Mouse (Mus musculus) frontal cortex, adult 2 months (tissue): ENCODE measurements around the gene Arhgap15. TPM values are rescaled to one million over a fixed set of nuclear protein-coding genes. Genes with fewer than 3 reads are reported as not detected.

Source experiments
- DNase-seq, 2 experiments: peaks; one replicate each; pipeline ENCODE4 v3.0.0; 2022; ENCODE audit warnings: low spot score in 1 of 2; ENCODE audit errors: extremely low spot score in 1 of 2
- polyA plus RNA-seq: library from polyadenylated mRNA; depleted of rRNA; stranded (reverse); fragments of >200 nt; gene quantifications from 2 replicates; pipeline ENCODE4 v1.2.3, GENCODE M21; 2012; rRNA removed

The Arhgap15 gene
- polyA plus RNA-seq, 1 experiment = 8.1 TPM

DNA sequence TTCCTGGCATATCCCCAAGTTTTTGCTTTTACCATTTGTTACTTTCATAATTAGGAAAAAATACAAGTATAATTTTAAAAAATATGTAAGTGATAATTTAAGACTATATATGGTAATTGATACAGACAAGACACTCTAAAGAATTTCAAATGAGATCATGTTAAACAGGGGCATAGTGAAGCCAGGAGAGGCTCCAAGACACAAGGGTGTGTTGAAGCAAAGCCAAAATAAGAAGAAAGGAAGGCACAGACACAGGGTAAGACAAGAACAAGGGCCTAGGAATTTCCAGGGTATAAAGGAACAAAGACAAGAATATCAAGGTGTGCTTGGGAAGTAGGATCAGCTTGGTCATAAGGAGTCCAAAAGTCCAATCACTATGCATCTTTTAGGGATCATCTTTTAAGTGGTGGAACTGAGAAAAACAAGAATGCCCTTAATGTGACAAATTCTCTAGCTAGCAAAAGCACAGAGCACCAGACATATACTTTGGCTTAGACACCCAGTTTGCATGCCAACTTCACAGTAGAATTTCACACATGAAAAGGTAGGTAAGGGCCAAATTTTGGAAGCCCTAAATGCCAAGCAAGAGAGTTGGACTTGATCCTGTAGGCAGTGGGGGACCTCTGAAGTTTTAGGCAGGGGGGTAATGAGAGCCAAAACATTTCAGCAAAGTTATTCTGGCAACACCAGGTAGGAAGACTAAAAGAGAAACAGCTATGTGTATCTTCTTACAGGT, 650.7 kb downstream of the Arhgap15 start:
- DNase-seq = no peak

DNA sequence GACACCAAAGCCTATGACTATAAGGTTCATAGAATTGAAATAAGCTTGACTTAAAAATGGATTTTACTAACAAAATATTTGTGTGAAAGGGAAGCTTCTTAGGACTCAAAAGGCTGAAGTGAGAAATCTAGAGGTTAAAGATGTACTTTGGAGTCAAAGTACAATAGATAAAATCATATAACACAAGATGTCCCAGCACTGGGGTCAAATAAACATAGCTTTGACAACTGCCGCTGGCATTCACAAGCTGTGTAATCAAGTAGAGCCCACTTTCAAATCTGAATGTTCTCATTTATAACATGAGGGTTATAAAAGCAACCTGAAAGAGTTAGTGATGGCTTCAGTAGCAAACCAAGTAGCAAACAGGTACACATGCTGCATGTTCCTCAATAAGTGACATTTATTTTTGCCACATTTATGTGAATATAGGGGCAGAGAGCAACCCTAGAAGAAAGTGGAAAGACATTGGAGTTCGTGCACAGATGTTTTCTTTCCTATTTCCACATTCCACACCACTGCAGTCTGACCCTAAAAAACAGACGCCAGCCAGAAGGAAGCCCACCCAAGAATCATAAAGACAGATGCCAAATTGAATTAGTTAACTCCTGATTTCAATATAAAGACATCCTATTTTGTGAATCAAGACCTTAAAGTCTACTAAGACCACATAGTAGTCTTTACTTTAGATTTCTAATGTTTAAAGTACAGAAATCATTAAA, 653.2 kb downstream of the Arhgap15 start:
- no peak for DNase-seq

DNA sequence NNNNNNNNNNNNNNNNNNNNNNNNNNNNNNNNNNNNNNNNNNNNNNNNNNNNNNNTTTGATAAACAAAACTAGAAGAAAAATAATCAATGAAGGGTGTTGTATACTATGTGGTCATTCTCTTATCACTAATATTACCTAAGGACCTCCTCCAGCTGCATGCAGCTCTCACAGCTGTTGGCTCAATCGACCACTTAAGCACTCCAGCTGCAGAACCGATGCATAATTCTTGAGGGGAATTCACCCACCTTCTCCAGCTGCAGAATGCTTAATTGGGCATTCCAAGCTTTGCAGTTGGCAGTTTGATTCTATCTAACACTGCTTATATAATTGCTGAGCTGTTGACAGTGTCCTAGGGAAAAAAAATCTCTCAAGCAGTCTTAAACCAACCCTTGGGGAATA, 663.0 kb downstream of the Arhgap15 start:
- no peak for DNase-seq

DNA sequence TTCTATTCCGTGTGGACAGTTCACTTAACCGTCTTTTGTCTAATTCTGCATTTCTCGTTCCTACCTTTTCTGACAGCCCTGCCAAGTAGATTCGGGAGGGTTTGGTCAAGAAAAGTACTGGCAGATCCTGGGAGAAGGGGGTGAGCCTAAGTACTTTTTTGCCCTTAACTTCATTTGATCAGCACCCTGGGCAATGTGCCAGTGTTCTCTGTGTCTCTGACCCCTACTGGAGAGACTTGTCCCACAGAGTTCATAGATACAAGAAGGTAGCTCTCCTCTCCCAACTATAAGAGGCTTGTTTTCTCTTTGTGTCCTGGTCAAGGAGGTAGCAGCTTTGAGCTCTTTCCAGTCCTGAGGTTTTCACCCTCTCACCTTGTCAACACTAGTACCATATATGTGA, 667.7 kb downstream of the Arhgap15 start:
- no peak for DNase-seq

DNA sequence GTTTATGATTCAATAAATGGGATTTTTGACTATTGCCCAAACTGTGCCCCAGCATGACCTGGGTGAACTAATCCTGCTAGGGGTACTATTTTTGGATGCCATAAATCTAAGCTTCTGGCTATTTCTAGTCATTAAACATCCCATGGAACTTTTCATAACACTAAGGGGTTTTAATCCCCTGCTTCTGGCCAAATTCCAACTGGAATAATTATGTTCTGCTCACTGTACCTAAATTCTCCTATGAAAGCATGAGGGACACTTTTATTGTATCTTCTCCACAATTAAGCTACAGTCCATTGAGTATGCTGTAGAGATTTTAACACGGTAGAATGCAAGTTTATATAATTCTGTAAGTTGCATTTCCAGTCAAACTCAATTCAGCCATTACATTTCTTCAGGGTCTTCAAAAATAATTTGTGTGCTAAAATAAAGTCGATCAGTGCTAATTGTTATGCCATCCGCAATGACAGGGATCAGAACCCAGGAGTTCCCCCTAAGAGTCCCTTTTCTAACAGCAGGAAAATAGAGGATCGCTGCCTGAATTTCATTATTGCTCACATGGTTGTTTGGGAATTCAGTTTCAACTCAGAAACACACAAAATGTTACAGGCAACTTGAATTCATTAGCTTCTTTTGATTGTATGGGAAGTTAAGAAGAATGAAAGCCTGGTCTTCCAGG, 671.1 kb downstream of the Arhgap15 start:
- DNase-seq = no peak

DNA sequence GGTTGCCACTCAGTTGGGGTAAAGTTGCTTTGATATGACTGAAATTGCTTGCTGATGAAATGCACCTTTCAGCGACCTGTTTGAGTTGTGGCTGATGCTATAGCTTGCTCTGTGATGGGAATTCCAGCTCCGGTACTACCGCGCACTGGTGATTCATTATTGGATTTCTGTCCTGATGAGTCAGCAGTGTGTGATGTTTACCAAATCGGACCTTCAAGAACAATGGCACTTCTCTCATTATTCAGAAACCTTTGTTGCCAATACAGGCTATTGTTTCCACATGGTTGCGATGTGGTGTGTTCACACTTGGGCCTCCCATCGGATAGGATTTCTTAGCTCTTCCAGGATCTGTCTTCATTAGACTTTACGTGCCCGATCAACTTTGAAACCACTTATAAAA, 681.9 kb downstream of the Arhgap15 start:
- no peak for DNase-seq

DNA sequence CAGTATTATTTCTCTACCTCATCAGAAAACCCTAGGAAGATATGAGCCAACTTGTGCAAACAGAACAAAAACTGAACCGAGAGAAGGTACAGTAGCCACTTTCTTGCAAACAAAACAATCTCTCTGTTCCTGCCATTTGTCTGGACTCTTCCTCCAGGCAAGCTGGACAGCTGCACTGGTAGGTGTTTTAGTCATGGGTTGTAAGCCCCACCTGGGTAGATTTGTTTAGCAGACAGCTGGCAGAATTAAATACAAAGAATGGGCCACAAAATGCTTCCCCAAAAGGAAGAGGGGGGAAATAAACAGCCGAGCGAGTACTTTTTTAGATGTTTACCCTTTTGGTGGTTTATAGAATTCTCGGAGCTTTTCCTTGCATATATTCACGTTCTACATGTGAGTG, 688.0 kb downstream of the Arhgap15 start:
- DNase-seq = no peak

DNA sequence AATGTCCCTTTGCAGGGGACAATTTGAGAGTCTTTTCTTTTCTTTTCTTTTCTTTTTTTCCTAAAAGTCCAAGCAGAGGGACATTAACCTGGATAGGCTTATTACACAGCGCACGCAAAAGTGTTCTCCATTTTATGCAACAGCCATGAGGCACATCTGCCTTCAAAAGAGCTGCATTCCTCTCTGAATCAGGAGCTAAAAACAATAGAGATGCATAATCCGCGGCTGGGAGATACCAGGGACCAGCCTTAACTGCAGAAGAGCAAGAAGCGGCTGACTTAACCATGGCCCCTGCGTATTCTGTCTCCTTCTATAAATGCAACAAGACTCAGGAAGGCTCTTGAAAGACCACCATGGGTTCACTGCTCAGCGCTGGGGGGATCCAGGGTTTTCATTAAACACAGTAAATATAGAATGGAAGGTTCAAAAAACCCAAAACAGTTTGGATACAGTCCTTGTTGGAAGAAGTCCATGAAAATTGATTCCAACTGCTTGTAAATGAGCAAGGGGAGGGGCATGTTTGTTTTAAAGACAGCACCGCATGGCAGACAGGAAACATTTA, 689.0 kb downstream of the Arhgap15 start:
- DNase-seq = no peak

DNA sequence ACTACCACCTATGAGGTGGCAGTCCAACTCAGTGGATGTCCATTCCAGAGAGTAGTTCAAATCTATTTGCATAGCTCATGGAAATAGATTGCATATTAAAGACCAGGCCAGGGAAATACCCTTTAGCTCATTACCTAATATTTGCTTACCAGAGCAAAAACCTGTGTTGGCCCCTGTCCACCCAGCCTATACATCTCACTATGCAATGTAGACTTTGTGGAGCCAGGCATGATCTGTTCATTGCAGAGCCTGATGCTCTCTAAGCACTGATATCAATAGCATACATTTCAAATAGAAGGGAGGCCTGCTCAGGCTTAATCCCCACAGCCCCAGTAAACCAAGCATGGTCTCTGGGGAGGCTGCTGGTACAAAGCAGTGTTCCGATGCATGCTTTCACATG, 689.4 kb downstream of the Arhgap15 start:
- no peak for DNase-seq

DNA sequence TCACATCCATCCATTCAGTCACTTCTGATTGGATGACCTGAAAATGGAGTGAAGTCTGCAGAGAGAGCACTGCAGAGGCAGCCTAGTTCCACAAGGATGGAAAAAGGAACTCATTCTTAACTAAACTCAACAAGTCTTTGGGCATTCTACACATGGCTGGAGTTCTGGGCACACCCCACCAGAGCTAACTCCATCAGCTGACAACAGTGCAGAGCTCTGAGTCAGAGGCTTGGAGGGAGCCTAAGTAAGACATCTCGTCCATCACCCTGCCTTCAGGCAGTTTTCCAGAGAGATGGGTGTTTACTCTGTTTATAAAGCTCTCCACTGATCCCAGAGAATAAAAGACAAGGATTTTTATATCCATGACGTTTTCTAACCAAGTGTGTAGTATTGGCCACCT, 696.3 kb downstream of the Arhgap15 start:
- no peak for DNase-seq

Other genes starting within 250 kb of the Arhgap15 start
- gene Kynu, start 193.5 kb upstream of the Arhgap15 start, polyA plus RNA-seq = 0.06 and 0.18 TPM in 2 replicates